Mouse (Mus musculus): ENCODE results near the gene Ifitm5. TPM values are rescaled to one million over a fixed set of nuclear protein-coding genes. Genes with fewer than 3 reads are reported as not detected.

Ifitm5 gene
- not detected for total RNA-seq (2023)

GRCm38 (mm10) chr7:140949824-140950530, at the start of gene Ifitm5:
Gene Ifitm5 (minus strand): TSS chr7:140950291.

GRCm38 (mm10) chr7:140966921-140967320, 16.8 kb upstream of the Ifitm5 start, which contains the start of gene Ifitm1:
Gene Ifitm1 (plus strand): TSS chr7:140967221.

GRCm38 (mm10) chr7:140955758-140956555, 5.9 kb upstream of the Ifitm5 start, which contains the start of the genes Gm45717 and Ifitm2:
Gene Gm45717 (minus strand): TSS chr7:140955937.
Gene Ifitm2 (minus strand): TSS chr7:140955987.

GRCm38 (mm10) chr7:140941222-140942051, 8.7 kb downstream of the Ifitm5 start, which contains the start of gene Pgghg:
Gene Pgghg (plus strand): TSS chr7:140941391.

GRCm38 (mm10) chr7:140920418-140921029, 29.6 kb downstream of the Ifitm5 start, which contains the start of gene Nlrp6:
Gene Nlrp6 (plus strand): TSS chr7:140920902.

GRCm38 (mm10) chr7:140900220-140900619, 49.9 kb downstream of the Ifitm5 start, which contains the start of gene Cox8b:
Gene Cox8b (minus strand): TSS chr7:140900446.

Other genes with a start within 250 kb of the Ifitm5 start
- not detected for gene Cyp2e1, start 186.6 kb downstream of the Ifitm5 start, total RNA-seq (2023)
- not detected for gene Syce1, start 162.4 kb downstream of the Ifitm5 start, total RNA-seq (2023)
- not detected for gene Zfp941, start 128.1 kb downstream of the Ifitm5 start, total RNA-seq (2023)
- not detected for gene Urah, start 115.3 kb downstream of the Ifitm5 start, total RNA-seq (2023)
- not detected for gene Scgb1c1, start 104.7 kb downstream of the Ifitm5 start, total RNA-seq (2023)
- not detected for gene Odf3, start 102.5 kb downstream of the Ifitm5 start, total RNA-seq (2023)
- not detected for gene Gm45785, start 94.0 kb downstream of the Ifitm5 start, total RNA-seq (2023)
- gene Ric8a, start 93.3 kb downstream of the Ifitm5 start, total RNA-seq (2023): 101 TPM
- 32.4 TPM for gene Bet1l, start 92.7 kb downstream of the Ifitm5 start, total RNA-seq (2023)
- gene Psmd13, start 68.3 kb downstream of the Ifitm5 start, total RNA-seq (2023): 67.4 TPM
- 6.3 TPM for gene Sirt3, start 68.0 kb downstream of the Ifitm5 start, total RNA-seq (2023)
- not detected for gene Cox8b, start 49.8 kb downstream of the Ifitm5 start, total RNA-seq (2023)
- gene Nlrp6, start 29.4 kb downstream of the Ifitm5 start, total RNA-seq (2023): not detected
- 12.4 TPM for gene Pgghg, start 8.9 kb downstream of the Ifitm5 start, total RNA-seq (2023)
- gene Gm45717, start 5.6 kb upstream of the Ifitm5 start, total RNA-seq (2023): not detected
- gene Ifitm2, start 5.7 kb upstream of the Ifitm5 start, total RNA-seq (2023): 12.7 TPM
- gene Ifitm1, start 16.9 kb upstream of the Ifitm5 start, total RNA-seq (2023): not detected
- 6.7 TPM for gene Ifitm3, start 60.5 kb upstream of the Ifitm5 start, total RNA-seq (2023)
- gene Ifitm6, start 67.6 kb upstream of the Ifitm5 start, total RNA-seq (2023): 1.6 TPM
- gene Gm17387, start 78.8 kb upstream of the Ifitm5 start, total RNA-seq (2023): not detected
- 1.4 TPM for gene B4galnt4, start 110.8 kb upstream of the Ifitm5 start, total RNA-seq (2023)
- gene Pkp3, start 127.9 kb upstream of the Ifitm5 start, total RNA-seq (2023): 35.3 TPM
- gene Sigirr, start 150.3 kb upstream of the Ifitm5 start, total RNA-seq (2023): 56.4 TPM
- gene Ano9, start 167.5 kb upstream of the Ifitm5 start, total RNA-seq (2023): not detected
- gene Ptdss2, start 172.1 kb upstream of the Ifitm5 start, total RNA-seq (2023): 6.5 TPM
- 44.3 TPM for gene Rnh1, start 222.6 kb upstream of the Ifitm5 start, total RNA-seq (2023)
- gene Hras, start 243.7 kb upstream of the Ifitm5 start, total RNA-seq (2023): 23.0 TPM
- gene Lrrc56, start 243.9 kb upstream of the Ifitm5 start, total RNA-seq (2023): 2.1 TPM

Data from CD4-positive naive resting alpha-beta T cell, adult 76 days (primary cell).